Mouse (Mus musculus) spleen, adult 18-20 months (tissue): ENCODE measurements around the gene Smchd1.

ENCODE experiments used
- DNase-seq, 2 experiments: peaks; one replicate each; pipeline ENCODE4 v3.0.0; 2022; ENCODE audit warnings: mixed read lengths in 2 of 2

The Smchd1 gene

DNA sequence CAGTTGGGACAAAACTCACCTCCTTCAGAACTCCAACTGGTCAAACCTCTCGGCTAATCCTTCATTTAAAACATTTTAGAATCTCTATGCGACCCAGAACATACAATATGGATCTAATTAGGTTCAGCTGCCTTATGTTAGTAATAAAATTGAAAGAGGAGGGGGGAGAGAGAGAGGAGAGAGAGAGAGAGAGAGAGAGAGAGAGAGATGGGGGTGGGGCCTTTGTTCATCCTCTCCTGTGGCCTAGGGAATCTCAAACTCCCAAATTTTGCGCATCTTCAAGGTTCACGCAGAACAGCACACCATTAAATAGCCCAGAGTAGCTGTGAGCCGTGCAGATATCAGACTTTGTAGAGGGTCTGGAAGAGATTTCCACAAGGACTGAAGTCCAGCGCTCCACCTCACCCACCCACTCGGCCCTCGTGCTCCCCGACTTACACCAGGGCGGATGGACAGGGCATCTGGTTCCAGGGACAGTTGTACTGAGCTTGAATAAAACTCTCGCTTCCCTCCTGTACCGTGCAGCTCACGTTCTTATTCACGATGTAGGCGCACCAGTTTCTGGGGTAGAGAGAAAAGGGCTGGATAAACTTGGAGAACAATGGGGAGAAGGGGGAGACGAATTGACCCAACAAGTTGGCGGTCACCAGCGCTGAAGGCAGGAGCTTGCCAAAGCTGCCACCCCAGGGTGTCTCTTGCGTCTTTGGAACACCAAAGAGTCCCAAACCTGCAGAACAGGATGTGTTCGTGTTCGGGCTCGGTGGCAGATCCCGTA lies 165.2 kb downstream of the Smchd1 start:
- DNase-seq: no peak

DNA sequence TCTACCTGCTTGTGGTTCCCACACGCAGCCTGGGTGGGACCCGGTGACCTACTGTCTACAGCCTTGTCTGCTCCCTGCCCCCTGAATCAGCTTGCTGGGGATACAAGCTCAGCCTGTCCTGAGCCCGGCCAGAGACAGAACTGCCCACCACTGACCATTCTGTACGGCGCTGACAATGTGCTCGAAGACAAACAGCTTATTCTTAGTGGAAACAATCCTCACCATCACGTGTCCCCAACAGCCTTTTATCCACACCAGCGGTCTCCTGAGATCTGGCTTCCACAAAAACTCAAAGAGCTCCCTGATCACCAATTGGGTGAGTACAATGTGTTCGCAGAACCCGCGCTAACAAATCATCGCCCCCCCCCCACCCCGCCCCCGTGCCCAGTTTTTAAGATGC lies 166.0 kb downstream of the Smchd1 start:
- no peak for DNase-seq

DNA sequence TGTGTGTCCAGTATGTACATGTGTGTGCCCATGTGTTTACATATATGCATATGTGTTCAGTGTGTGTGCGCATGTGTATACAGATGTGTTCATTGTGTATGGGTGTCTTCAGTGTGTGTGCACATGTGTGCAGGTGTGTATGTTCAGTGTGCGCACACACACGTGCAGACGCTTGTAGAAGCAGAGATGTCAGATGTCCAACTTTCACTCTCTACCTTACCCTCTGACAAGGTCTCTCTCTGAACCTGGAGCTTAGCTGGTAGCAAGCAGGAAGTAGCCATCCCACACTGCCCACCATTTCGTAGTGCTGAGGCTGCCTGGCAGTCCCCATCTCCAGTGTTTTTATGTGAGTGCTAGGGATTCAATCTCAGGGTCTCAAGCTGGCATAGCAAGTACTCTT lies 166.8 kb downstream of the Smchd1 start:
- DNase-seq: no peak

DNA sequence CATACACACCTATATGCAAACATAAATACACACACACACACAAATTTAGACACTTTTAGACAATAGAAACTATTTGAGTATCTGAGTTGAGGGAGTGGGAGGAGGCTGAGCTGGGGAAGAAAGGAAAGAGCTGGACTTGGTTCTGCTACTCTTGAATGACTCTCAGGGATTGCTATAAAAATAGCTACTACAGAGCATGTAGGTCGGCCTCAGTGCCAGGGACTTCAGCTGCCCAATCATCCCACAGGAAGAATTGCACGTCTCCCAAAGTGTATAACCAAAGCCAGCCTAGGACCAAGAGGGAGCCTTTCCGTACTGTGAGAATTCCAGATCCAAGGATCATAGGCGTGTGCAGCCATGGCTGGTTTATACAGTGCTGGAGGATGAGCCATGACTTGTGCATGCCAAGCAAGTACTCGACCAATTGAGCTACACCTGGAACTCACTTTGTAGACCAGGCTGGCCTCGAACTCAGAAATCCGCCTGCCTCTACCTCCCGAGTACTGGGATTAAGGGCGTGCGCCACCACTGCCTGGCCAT lies 167.8 kb downstream of the Smchd1 start:
- no peak for DNase-seq

DNA sequence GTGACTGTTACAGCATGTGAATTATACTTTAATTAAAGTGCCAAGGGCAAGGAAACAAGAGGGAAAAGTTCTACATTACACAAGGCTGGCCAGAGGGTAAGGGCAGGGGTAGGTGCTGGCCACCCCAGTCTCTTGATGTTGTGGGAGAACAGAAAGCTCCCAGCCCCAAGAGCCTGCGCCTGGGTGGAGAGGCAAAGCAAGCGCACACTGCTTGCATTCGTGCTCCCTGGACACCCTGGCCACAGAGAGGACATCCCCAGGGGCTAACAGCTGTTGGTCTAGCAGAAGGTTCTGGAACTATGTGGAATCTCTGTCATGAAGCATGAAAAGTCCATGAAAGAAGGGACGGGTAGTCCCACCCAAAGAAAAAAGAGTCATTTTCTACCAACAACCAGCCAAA lies 168.4 kb downstream of the Smchd1 start:
- DNase-seq: no peak

DNA sequence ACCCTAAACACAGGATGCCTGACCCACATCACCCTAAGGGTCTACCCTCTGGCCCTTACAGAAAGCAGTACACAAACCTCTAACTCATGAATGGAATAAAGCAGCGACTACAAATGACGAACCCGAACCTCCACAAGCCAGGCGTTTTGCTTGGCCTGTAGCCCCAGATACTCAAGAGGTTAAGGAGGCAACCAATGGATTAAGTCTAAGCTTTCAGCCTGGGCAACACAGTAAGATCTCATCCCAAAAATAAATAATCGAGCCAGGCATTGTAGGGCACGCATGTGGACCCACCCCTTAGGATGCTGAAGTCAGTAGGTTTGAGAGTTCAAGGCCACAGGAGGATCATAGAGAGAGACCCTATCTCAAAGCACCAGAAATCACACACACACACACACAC lies 169.1 kb downstream of the Smchd1 start:
- DNase-seq: no peak

DNA sequence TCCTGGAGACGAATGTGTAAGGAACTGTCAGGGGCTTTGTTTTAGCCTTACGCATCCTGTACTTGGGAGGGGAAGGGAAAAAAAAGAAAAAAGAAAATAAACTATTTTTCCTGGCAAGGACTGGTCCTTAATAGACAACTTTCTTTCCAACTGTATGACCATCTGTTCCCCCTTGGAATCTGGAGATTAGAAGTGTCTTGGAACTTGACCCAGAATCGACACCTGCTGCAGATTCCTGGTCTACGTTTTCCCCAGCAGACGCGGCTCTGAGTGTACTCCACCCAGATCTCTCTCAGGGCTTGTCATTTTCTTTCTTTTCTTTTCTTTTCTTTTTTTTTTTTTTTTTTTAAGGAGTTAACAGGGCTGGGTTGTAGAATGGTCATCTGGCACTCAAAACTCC lies 171.7 kb downstream of the Smchd1 start:
- no peak for DNase-seq

DNA sequence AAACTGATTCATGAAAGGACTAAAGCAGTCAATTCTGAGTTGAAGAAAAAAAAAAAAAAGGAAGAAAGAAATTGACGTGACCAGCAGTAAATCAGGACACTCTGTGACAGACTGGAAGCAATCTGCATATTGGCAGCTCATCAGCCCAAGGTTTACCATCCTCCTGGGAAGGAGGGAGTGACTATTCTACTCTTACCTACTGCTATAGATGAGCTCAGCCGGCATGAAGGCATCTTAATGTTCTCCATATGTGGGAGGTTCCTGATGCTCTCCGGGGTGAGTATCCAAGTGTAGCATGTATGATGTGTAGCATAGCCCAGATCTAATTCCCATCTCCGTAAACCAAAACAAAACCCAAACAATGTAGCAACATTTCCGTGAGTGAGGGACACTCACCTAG lies 173.7 kb downstream of the Smchd1 start:
- no peak for DNase-seq

DNA sequence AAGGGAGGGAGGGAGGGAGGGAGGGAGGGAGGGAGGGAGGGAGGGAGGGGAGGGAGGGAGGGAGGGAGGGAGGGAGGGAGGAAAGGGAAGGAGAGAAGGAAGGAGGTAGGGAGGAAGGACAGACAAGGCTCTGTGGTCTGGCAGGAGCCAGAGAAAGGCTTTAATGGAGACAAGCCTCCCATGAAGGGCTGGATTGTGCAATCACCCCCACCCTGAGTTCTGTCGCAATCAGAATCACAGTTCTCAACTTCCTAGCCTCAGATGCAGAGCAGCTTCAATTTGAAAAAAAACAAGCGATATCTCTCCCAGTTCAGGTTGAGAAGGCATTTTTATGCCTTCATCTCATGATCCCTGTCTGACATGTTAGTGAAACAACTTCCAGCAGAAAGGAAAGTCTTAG lies 174.8 kb downstream of the Smchd1 start:
- no peak for DNase-seq

DNA sequence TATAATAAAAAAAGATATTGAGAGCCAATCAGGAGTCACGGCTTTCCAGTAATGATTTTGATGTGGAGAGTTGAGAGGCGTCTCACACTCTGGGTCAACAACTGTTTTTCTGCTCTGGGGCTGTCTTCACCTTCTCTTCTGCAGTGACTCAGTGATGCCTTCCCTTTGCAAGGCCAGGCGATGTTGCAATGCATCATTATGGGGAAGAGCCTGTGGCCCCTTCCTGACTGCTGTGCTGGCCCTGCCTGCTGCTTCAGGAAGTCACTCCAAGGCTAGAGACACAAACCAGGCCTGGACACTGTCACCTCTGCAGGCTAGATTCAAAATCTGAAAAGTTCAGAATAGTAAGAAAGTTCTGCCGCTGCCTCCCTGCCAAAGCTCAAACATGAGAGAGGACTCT lies 175.3 kb downstream of the Smchd1 start:
- DNase-seq: no peak

DNA sequence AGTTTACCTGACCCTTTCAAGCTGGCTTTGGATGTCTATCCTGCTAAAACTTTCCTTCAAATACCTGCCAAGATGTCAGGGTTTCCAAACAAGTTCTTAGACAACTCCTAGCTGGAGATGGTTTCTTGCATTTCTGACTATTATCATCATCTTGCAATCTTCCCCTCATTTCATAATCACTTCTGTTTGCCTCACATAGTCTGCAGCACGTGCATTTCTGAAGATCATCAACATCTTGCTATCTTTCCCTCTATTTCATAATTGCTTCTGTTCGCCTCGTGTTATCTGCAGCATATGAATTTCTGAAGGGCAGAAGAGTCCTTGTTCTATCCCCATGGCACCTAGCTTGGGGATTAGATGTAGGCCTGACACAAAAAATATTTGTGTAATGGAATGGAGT lies 180.6 kb downstream of the Smchd1 start:
- DNase-seq: no peak
